ENCODE assay signal across 21 mouse cellular contexts in genomic region chr17:33973572-33973971, GRCm38 (mm10).
"Had no signal": no experiment of that assay in that cellular context is flagged by ENCODE, and none has a peak within 500 bp of the region (broad histone marks: within the 10 kb centered on the region; RNA-seq: fewer than 3 reads in every experiment).

No protein-coding gene starts in this region.

- H3K9ac ChIP-seq: limb, embryonic 13.5 days; lung, embryonic 15.5 days; midbrain, embryonic 12.5 days; midbrain, embryonic 15.5 days; neural tube, embryonic 13.5 days; stomach, embryonic 15.5 days had no signal

- H3K36me3 ChIP-seq: limb, embryonic 10.5 days; limb, embryonic 13.5 days; lung, embryonic 15.5 days; midbrain, embryonic 12.5 days; midbrain, embryonic 15.5 days; neural tube, embryonic 13.5 days; stomach, embryonic 15.5 days had no signal

- H3K9me3 ChIP-seq: limb, embryonic 10.5 days; limb, embryonic 13.5 days; lung, embryonic 15.5 days; midbrain, embryonic 12.5 days; midbrain, embryonic 15.5 days; neural tube, embryonic 13.5 days; stomach, embryonic 15.5 days had no signal

- DNase-seq: kidney, adult 2 months; kidney, postnatal 25 days; layer of hippocampus, adult 9-11 months; lung, adult 18-20 months; lung, postnatal 10 days; lung, postnatal 4 days; retina, postnatal 1 day; right cerebral cortex, postnatal 25 days; spleen, adult 18-20 months; thymus, postnatal 25 days had no signal

- ATAC-seq: intestine, postnatal 0 days; midbrain, embryonic 15.5 days had no signal

- H3K4me3 ChIP-seq: layer of hippocampus, adult 2 months; limb, embryonic 10.5 days; limb, embryonic 13.5 days; lung, embryonic 15.5 days; midbrain, embryonic 12.5 days; midbrain, embryonic 15.5 days; myocyte; neural tube, embryonic 13.5 days; stomach, embryonic 15.5 days had no signal

- H3K4me2 ChIP-seq: limb, embryonic 13.5 days; lung, embryonic 15.5 days; midbrain, embryonic 12.5 days; midbrain, embryonic 15.5 days; neural tube, embryonic 13.5 days; stomach, embryonic 15.5 days had no signal

- H3K27ac ChIP-seq: kidney, postnatal 0 days; layer of hippocampus, adult 2 months; limb, embryonic 10.5 days; limb, embryonic 13.5 days; lung, embryonic 15.5 days; midbrain, embryonic 12.5 days; midbrain, embryonic 15.5 days; neural tube, embryonic 13.5 days; stomach, embryonic 15.5 days had no signal
